Mouse (Mus musculus) left cerebral cortex, postnatal 10 days (tissue): ENCODE measurements around the gene Slc41a1. TPM values are rescaled to one million over a fixed set of nuclear protein-coding genes. Genes with fewer than 3 reads are reported as not detected.
A peak's percentile ranks its signal among the peaks of the same experiment; 100 is the strongest.
"Not testable (repeated sequence)": the region's sequence is repeated elsewhere in the genome, so short reads cannot be mapped to it uniquely, and the experiment has no call there.

Source experiments
- DNase-seq, 2 experiments: peaks; one replicate each; pipeline ENCODE4 v3.0.0; 2021 to 2022; ENCODE audit warnings: low spot score in 2 of 2, mixed read lengths in 1 of 2; ENCODE audit errors: extremely low spot score in 1 of 2
- intact Hi-C: fragments of 180-260 bp; cut with DNase I; formaldehyde crosslinking; loops from one replicate; pipeline ENCODE4 v1.15.1; 2025
- total RNA-seq, 2 experiments: library from RNA; stranded (reverse); gene quantifications; 2 replicates each; pipeline ENCODE4 v1.2.3; 2021

Gene Slc41a1
- total RNA-seq, result 10 to 100 TPM; 43.8 to 43.9 TPM

DNA sequence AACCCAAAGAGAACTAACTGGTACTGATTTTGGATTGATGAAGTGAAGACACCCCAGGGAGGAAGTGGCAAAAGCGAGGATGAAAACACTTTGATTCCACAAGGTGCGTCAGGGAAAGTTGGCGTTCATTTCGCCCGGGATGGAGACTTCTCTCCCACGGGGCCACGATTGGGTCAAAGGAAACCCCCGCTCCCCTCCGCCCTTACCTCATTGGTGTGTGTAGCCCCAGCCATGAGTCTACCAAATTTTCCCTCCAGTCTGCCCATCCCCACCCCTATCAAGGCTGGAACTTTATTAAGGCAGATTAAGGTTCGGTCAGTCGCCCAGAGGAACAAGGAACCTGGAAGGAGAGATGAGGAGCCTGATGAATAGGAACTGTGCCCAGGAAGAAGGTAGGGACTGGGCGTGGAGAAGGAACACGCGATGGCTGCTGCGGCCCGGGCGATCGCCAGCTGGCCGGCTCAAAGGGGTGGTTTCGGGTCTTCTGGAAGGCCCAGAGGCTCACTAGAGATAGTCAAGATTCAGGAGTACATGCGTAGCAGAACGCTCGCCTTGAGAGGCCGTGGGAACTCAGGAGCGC, at the start of gene Slc41a1:
Slc41a1 (plus strand) TSS at position 287 of the 580 bp plus-strand sequence.
- DNase-seq, result peak in 1 of 2 experiments; percentile 41
- intact Hi-C loops, result loop anchor here (10.0 kb wide), 1 partner anchor 112 kb away; no protein-coding TSS in a partner anchor

DNA sequence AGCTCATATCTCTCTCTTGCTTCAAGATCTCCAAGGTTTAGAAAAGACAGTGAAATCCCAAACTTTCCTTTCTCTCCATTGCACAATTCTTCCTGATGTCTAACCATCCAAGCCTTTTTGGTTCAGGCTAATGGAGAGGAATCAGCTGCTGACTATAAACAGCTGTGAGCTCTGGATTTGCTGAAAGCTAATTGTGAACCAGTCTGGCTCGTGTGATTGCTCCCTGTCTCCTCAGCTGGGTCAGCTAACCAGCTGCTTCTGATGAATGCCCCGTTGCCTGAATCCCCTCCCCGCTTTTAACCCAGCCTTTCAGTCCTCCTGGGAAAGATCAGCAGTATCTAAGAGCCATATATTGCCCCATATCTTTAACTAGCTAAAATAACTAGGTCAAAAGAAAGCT, 32.7 kb upstream of the Slc41a1 start:
- intact Hi-C loops, result no loop called here
- DNase-seq, result no peak

DNA sequence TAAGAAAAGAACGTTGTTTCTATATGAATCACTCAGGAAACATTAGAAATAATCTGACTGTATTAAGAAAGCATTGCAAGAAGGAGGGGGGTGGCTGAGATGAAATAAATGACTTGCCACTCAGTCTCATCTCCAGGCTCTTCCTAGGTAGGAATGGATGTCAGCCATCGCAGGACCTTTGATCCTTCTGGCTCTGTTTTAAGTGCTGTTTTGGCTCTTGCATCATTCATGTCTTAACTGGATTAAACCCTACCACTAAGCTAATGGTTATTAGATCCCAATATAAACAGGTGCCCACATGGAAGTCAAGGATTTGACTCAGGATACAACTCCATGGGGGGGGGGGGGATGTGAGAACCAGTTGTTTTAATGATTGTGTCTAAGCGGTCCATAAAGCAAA, 32.1 kb upstream of the Slc41a1 start:
- no peak for DNase-seq
- intact Hi-C loops, result no loop called here

DNA sequence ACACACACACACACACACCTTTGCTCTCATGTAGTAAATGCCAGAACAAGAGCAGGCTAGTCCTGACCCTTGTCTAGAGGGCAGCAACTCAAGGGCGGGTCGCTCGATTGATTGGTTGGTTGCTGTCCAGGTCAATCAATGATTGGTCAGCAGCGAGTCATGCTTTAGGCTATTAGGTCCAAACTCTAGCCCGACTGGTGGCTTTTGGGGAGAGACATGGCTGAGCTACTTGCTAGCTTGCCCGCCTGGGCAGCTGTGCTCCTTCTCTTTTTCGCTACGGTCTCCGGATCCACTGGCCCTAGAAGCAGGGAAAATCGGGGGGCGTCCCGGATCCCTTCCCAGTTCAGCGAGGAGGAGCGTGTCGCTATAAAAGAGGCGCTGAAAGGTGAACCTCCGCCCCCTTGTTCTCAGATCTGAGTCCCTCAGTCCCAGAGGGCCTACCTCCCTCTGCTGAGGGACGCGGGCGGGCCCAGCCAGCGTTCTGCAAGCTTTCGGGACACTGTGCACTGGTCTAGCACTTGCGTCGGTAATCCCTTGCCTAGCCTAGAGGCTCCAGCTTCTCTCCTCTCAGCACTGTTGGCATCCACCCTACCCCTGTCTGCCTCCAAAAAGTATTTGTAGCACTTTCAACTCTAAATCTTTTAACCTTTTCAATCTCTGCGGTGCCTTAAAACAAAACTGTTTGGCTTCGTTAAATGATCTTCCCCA, 29.9 kb upstream of the Slc41a1 start, which contains the start of gene Pm20d1:
Pm20d1 (plus strand) TSS at position 180 of the 708 bp plus-strand sequence.
- peak in 1 of 2 experiments; percentile 40 for DNase-seq
- intact Hi-C loops, result no loop called here

DNA sequence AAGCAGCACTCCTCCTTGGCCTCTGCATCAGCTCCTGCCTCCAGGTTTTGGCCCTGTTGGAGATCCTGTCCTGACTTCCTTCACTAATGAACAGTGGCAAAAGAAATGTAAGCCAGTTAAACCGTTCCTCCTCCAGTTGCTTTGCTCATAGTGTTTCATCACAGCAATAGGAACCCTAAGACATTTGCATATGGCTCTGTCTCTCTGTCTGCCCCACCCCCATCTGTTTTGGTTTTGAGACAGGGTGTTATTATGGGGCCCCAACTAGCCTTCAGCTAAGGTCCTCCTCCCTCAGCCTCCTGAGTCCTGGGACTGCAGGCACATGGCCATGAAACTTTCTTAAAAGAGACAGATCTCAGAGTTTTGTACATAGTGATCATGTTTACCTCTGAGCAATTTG, 27.3 kb upstream of the Slc41a1 start:
- DNase-seq, result no peak
- intact Hi-C loops, result no loop called here

DNA sequence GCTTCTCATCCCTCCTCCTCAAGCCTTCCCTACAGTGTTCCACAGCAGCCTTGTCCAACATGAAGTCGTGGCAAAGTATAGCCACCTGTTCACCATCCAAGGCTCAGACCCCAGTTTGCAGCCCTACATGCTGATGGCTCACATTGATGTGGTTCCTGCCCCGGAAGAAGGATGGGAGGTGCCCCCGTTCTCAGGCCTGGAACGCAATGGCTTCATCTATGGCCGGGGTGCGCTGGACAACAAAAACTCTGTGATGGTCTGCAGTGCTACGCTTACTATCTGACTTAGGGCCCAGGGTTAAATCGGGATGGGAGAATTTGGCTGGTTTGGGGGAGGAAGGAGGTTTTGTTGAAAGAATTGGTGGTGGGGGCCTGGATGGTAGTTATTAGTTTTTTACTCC, 26.2 kb upstream of the Slc41a1 start:
- no peak for DNase-seq
- intact Hi-C loops, result no loop called here

DNA sequence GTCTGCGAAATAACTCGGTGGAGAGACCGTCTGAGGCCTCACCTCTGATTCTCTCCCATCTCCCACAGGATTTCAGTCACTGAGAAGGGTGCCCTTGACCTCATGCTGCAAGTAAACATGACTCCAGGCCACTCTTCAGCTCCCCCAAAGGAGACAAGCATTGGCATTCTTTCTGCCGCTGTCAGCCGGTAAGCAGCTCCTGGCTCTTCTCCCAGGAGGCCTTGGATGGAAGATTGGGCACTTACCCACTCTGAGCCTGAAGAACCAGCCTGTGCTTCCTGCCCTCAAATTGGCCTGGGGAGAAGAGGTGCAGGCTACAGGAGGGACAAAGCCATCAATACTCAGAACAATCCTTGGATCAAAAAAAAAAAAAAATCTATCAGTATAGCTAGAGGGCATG, 24.6 kb upstream of the Slc41a1 start:
- intact Hi-C loops, result no loop called here
- no peak for DNase-seq

DNA sequence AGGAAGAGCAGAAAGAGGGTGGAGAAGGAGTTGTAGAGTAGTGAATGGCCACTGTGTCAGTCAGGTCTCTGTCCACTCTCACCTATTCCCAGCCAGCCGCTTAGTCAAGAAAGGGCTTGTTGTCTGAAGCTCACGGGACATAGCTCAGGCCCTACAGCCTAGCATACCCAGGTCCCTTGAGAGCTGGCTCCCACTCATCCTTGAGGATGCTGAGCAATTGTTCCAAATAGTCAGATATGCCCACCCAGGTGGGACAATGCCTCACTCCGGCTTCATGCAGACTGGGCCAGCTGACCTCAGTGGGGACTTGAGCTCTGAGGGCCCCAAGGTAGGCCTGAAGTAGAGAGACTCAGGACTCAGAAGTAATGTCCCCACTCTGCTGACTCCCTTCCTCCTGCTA, 23.1 kb upstream of the Slc41a1 start:
- no peak for DNase-seq
- intact Hi-C loops, result no loop called here

DNA sequence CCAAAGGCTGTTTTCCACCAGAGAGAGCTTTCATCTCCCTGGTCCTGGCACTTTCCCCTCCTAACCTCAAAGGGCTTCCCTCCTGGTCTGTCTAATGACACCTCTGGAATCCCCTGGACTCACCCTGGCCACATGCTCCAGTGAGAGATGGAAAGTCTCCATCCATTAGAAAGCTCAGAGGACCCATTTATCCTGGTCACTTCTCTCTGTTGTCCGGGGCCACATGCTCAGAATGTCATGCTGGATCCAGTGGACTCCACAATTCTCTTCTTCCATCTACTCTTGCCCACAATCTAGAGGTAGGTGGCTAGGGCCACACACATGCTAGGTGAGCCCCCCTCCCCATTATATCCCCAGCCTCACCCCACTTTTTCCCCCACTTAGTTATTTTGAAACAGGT, 18.3 kb upstream of the Slc41a1 start:
- intact Hi-C loops, result no loop called here
- no peak for DNase-seq

DNA sequence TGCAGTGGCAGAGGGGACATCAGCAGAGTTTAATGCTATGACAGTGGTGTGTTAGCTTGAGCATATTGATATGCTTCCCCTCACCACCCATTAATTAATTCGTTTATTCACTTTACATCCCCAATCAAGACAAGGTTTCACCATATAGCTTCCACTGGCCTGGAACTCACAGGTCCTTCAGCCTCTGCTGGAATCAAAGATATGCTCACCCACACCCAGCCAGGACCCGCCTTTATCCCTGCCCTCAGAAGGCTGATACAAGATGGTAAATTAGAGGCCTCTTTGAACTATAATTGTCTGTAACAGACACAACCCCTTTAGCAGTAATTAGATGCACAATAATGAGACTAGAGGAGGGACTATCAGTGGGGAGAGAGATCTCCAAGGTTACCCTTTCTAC, 17.6 kb upstream of the Slc41a1 start:
- intact Hi-C loops, result no loop called here
- DNase-seq, result no peak

DNA sequence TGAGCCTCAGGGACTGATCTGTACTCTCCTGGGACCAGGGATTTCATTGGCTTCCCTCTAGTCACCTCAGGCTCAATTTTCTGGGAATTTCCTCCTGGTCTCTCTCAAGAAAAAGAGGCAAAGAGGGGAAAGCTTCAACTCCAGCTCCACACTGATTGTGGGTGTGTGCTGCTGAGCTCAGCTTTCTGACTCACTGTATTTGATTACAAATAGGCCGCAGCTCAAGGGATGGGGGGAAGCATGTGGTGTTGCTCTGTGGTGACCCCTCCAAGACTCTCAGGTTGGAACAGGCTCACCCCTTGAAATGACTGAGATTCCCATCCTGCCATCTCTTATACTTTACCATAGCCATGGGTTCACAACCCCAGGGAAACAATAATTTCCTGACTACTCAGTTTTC, 15.9 kb upstream of the Slc41a1 start:
- DNase-seq, result no peak
- intact Hi-C loops, result no loop called here

DNA sequence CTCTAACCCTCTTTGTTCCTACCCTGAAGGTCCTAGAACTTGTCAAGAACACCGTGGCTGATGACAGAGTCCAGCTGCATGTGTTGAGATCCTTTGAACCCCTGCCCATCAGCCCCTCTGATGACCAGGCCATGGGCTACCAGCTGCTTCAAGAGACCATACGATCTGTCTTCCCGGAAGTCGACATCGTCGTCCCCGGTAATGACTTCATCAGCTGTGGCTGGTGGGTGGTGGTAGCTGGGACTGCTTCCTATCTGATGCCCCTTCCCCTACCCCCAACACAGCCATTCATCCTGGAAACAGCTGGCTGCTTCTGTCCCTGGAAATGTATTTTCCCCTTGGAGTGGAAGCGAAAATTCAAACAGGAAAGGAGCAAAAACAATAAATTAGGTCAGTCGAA, 15.3 kb upstream of the Slc41a1 start:
- DNase-seq, result no peak
- intact Hi-C loops, result no loop called here

DNA sequence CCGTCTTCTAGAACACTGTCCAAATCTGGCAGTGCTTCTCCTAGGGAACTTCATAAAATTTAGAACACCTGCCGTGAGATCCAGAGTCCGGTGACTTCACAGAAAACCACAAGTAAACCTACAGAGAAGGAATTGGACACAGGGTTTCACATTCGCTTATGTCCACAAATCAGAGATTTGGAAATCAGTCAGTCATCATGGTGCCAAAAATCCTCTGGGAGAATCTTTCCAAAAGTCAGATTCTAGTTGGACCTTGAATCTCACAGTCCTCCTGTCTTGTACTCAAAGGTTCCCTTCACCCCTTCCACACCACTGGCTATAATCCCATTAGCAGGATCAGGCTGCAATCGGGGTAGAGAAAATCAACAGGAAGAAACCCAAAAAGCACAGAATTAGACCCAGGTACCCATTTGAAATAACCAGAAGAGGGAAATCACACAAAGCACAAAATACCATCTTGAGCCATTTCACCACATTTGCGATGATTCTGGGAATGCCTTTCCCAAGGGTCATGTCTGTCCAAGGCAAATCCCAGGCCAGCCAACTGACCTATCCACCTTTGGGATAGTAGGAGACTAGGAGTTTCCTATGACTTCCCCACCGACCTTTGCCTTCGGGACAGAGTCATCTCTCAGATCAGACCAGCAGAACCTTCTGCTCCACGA, 14.5 kb upstream of the Slc41a1 start:
- intact Hi-C loops, result no loop called here

DNA sequence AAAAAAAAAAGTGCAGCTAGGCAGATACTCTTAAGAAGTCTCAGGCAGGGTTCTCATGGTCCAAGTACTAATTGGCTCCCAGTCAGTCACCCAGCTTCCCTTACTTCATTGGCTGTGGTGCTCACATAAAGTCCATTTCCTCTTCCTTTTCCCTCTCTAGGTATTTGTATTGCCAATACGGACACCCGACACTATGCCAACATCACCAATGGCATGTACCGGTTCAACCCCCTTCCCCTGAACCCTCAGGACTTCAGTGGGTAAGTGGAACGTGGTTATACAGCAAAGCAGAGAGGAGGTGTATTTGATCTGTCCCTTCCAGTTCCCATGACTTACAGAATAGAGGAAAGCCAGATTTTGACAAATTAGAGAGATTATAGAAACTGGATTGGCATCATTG, 13.6 kb upstream of the Slc41a1 start:
- no peak for DNase-seq
- intact Hi-C loops, result no loop called here

More for the DNA sequence above, 14.5 kb upstream of the Slc41a1 start:
- no peak for DNase-seq

DNA sequence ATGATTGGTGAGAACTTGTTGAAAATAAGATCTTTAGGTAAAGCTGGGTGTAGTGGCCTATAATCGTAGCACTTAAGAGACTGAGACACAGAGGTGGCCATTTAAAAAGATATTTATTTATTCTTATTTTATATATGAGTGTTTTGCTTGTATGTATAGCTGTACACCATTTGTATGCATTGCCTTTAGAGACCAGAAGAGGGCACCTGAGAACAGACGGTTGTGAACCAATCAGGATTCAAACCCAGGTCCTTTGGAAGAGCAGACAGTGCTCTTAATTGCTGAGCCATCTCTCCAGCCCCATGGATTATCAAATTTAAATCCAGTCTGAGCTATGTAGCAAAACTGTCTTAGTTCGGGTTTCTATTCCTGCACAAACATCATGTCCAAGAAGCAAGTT, 13.1 kb upstream of the Slc41a1 start:
- no peak for DNase-seq
- intact Hi-C loops, result no loop called here

DNA sequence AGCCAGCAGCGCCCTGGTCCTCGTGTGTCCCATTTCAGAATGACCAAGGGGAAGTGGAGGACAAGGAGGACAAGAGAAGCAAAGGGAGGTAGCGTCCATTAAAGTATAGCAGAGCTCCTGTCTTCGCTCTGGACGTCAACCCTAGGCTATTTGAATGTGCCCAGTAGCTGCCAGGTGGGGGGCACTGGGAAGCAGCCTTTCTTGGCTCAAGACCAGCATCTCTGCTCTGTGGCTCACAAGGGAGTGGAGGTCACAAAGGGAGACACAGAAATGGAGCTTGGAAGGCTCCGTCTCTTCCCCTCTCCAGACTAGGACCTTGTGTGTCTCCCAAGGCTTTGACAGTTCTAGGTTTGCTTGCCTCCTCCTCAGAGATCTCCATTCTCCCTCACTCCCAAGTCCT, 10.4 kb upstream of the Slc41a1 start:
- no peak for DNase-seq
- intact Hi-C loops, result no loop called here

DNA sequence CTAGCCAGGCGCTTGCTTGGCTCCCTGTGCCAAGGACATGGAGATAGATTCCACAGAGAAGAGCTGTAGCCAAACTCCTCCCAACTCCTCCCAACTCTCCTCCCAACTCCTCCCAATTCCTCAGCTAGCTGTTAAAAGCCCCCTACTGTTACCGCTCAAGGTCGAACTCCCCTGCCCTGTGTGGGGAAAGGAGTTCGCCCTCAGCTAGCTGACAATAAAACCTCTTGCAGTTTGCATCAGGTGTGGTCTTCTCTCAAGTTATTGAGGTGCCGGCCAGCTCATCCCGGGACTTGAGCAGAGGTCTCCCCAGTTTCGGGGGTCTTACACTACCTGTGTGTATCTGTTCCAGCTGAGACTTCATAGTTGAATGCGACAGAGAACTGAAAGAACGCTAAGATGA, 6.9 kb upstream of the Slc41a1 start:
- intact Hi-C loops, result loop anchor here (10.0 kb wide), 1 partner anchor 106 kb away; no protein-coding TSS in a partner anchor
- DNase-seq, result not testable (repeated sequence)

DNA sequence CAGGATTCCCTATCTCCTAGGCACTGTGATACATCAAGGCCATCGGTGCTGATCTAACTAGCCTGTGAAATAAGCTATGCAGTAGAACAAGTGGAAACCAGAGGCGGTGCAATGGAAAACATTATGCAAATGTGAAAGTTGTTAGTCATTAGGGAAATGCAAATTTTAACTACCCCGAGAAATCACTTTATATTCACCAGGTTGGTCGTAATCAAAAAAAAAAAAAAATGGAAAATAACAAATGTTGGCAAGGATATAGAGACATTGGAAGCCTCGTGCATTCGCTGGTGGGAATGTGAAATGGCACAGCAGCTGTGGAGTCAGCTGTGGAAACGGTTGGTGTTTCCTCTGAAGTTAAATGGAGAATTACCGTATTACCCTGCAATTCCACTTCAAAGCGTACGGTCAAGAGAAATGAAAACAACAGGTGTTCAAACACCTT, 6.4 kb upstream of the Slc41a1 start:
- no peak for DNase-seq
- intact Hi-C loops, result loop anchor here (10.0 kb wide), 1 partner anchor 106 kb away; no protein-coding TSS in a partner anchor

DNA sequence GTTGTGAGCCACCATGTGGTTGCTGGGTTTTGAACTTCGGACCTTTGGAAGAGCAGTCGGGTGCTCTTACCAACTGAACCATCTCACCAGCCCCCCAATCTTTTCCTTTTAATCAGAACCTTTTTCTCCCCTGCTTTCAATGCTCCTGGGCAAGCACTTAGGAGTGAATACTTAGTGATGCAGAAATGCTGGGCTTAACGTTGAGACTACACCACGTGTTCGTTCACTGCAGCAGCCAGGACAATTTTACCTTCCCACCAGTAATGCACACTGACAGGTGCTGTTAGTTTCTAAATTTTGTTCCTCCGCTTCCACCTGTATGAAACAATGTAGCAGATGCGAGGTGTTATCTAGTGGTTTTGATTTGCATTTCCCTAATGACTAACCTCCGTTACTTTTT, 5.0 kb upstream of the Slc41a1 start:
- no peak for DNase-seq
- intact Hi-C loops, result loop anchor here (10.0 kb wide), 1 partner anchor 107 kb away; no protein-coding TSS in a partner anchor
